Mouse (Mus musculus) C2C12 (cell line): Measurements from ENCODE around the gene Pigx. TPM values are rescaled to one million over a fixed set of nuclear protein-coding genes. Genes with fewer than 3 reads are reported as not detected.

Source experiments
- H3K27me3 ChIP-seq: one replicate; pipeline ENCODE4 v1.6.1; 2011; ENCODE audit not compliant: control insufficient read depth, insufficient read depth, insufficient read length
- H3K36me3 ChIP-seq: one replicate; pipeline ENCODE4 v1.6.1; 2011; ENCODE audit not compliant: control insufficient read depth, insufficient read depth
- H3K4me3 ChIP-seq: one replicate; pipeline ENCODE4 v1.5.1; 2011; ENCODE audit warnings: mild to moderate bottlenecking, control low read depth; ENCODE audit not compliant: poor library complexity, insufficient read depth, severe bottlenecking
- H3K79me2 ChIP-seq: one replicate; pipeline ENCODE4 v1.6.1; 2011; ENCODE audit not compliant: control insufficient read depth, insufficient read depth
- H3K79me3 ChIP-seq: one replicate; pipeline ENCODE4 v1.6.1; 2011; ENCODE audit warnings: low read depth, control low read depth
- H3ac ChIP-seq: one replicate; pipeline ENCODE3; 2011; ENCODE audit warnings: low read depth; ENCODE audit not compliant: control insufficient read depth, insufficient read length
- CEBPB ChIP-seq: IDR thresholded peaks from one replicate; pipeline ENCODE4 v1.6.1; 2011; ENCODE audit warnings: low read depth, mild to moderate bottlenecking, control low read depth, moderate library complexity
- CTCF ChIP-seq: IDR thresholded peaks from one replicate; pipeline ENCODE4 v1.5.1; 2011; ENCODE audit not compliant: control insufficient read depth, insufficient read depth, insufficient read length
- FOSL1 ChIP-seq: IDR thresholded peaks from one replicate; pipeline ENCODE4 v1.8.0; 2011; ENCODE audit warnings: mild to moderate bottlenecking, low read length; ENCODE audit not compliant: poor library complexity, insufficient read depth, severe bottlenecking
- MAX ChIP-seq: IDR thresholded peaks from one replicate; pipeline ENCODE4 v1.6.1; 2011; ENCODE audit warnings: mild to moderate bottlenecking, control low read depth
- MYOD1 ChIP-seq: IDR thresholded peaks from one replicate; pipeline ENCODE4 v1.6.1; 2011; ENCODE audit warnings: low read depth; ENCODE audit not compliant: control insufficient read depth, insufficient read length
- MYOG ChIP-seq: IDR thresholded peaks from one replicate; pipeline ENCODE4 v1.6.1; 2011; ENCODE audit not compliant: control insufficient read depth, insufficient read length; ENCODE audit errors: extremely low read depth
- USF1 ChIP-seq: IDR thresholded peaks from one replicate; pipeline ENCODE4 v1.6.1; 2011; ENCODE audit warnings: low read depth, mild to moderate bottlenecking, control low read depth, moderate library complexity
- polyA plus RNA-seq: library from polyadenylated mRNA; unstranded; fragments of >200 nt; fragmentation: generic; extraction: Trizol; gene quantifications from one replicate; pipeline ENCODE4 v1.2.1, GENCODE M21; 2012; ENCODE audit warnings: missing spikeins

The Pigx gene
- polyA plus RNA-seq, 1 experiment, result 30.8 TPM

GRCm38 (mm10) chr16:32068389-32069300, 30.9 kb downstream of the Pigx start:
- H3K36me3 ChIP-seq, result no peaks in the 10 kb centered on the region
- TF ChIP-seq MYOD1, result peak; percentile 48
- TF ChIP-seq CEBPB, result no peak
- H3K79me3 ChIP-seq, result peaks cover 95% of the 10 kb centered on the region
- no peak overlapping the region for H3K4me3 ChIP-seq
- no peaks in the 10 kb centered on the region for H3K27me3 ChIP-seq
- peaks cover 99% of the 10 kb centered on the region for H3K79me2 ChIP-seq
- no peak overlapping the region for H3ac ChIP-seq

- H3K27me3 ChIP-seq, result no peaks in the 10 kb centered on the region
Observed at GRCm38 (mm10) chr16:32066899-32067298, 32.6 kb downstream of the Pigx start.

DNA sequence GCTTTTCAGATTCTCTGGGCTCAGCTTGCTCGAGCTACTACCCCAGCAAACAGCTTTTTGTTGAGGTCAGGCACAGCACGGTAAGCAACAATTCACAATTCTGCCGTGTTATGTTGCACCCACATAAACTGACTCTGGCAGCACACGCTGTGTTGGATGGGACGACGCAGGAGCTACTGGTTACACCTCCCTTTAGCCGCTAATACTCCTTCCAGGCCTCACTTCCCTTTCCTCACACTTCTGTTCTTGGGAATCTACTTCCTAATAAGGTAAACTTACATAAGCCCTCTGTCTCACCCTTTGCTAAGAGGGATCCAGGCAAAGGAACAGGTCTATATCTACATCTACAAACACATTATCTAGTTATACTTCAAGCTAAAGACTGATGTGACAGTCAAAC, 35.6 kb downstream of the Pigx start:
- Histone ChIP-seq H3K27me3 (no peaks in the 10 kb centered on the region), H3ac (no peak overlapping the region), H3K79me3 (peaks cover 94% of the 10 kb centered on the region), H3K36me3 (no peaks in the 10 kb centered on the region), H3K79me2 (peaks cover 99% of the 10 kb centered on the region), H3K4me3 (no peak overlapping the region)
- TF ChIP-seq MYOD1, result no peak
- no peak for TF ChIP-seq USF1
- no peak for TF ChIP-seq CEBPB
- no peak for TF ChIP-seq FOSL1
- no peak for TF ChIP-seq CTCF
- no peak for TF ChIP-seq MYOG
- TF ChIP-seq MAX, result no peak

More at GRCm38 (mm10) chr16:32066899-32067298, 32.6 kb downstream of the Pigx start:
- TF ChIP-seq CEBPB (no peak), MYOD1 (no peak), MYOG (no peak), CTCF (no peak), USF1 (no peak), MAX (no peak), FOSL1 (no peak)
- Histone ChIP-seq H3K79me2 (peaks cover 99% of the 10 kb centered on the region), H3K79me3 (peaks cover 94% of the 10 kb centered on the region), H3ac (no peak overlapping the region), H3K4me3 (no peak overlapping the region), H3K36me3 (no peaks in the 10 kb centered on the region)

- Histone ChIP-seq H3ac (no peak overlapping the region), H3K4me3 (no peak overlapping the region), H3K36me3 (no peaks in the 10 kb centered on the region), H3K79me3 (peaks cover 93% of the 10 kb centered on the region), H3K27me3 (no peaks in the 10 kb centered on the region), H3K79me2 (peaks cover 99% of the 10 kb centered on the region)
- TF ChIP-seq CEBPB (no peak), MYOG (no peak), MYOD1 (no peak), CTCF (no peak), FOSL1 (no peak), MAX (no peak), USF1 (no peak)
Observed at GRCm38 (mm10) chr16:32062226-32062625, 37.3 kb downstream of the Pigx start.

DNA sequence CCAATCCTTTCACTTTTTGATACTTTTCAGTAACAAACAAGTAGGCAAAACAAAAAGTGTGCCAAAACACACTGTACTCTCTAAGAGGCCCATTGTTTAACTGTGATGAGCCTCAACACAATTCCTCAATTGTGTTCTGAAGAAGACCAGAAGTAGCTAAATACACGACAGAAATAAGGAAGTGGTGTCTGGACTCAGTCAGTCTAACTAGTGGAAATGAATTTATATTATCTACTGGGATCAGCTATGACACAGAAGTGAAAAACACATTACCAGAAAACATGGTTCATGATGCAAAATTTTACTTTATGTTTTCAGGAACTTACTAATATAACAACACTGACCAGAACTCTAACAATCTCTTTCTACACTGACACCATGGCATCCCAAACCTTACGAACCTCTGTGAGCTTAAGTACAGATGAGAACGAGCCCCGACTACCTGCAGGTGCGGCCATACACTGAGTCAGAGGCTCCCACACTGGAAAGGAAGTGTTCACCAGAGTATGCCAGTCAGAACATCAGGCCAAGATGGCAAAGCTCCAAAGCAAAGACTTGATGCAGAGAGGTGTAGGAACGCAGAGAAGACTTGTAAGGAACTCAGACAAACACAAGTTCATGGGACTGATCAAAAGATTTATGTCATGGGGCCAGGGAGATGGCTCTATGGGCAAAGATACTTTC, 39.6 kb downstream of the Pigx start:
- no peaks in the 10 kb centered on the region for H3K27me3 ChIP-seq
- peaks cover 99% of the 10 kb centered on the region for H3K79me2 ChIP-seq
- no peaks in the 10 kb centered on the region for H3K36me3 ChIP-seq
- H3K4me3 ChIP-seq, result no peak overlapping the region
- H3K79me3 ChIP-seq, result peaks cover 92% of the 10 kb centered on the region
- H3ac ChIP-seq, result no peak overlapping the region
- TF ChIP-seq CTCF (no peak), FOSL1 (no peak), MAX (no peak), MYOG (no peak), MYOD1 (no peak), CEBPB (no peak), USF1 (no peak)

GRCm38 (mm10) chr16:32058817-32059216, 40.7 kb downstream of the Pigx start:
- H3ac ChIP-seq, result no peak overlapping the region
- no peak for TF ChIP-seq MYOG
- no peak for TF ChIP-seq USF1
- peaks cover 3% of the 10 kb centered on the region for H3K36me3 ChIP-seq
- no peak overlapping the region for H3K4me3 ChIP-seq
- H3K79me2 ChIP-seq, result peaks cover 99% of the 10 kb centered on the region
- peaks cover 92% of the 10 kb centered on the region for H3K79me3 ChIP-seq
- H3K27me3 ChIP-seq, result no peaks in the 10 kb centered on the region
